Mouse (Mus musculus): Measurements from ENCODE around the gene Gm10322.

Gene Gm10322

DNA sequence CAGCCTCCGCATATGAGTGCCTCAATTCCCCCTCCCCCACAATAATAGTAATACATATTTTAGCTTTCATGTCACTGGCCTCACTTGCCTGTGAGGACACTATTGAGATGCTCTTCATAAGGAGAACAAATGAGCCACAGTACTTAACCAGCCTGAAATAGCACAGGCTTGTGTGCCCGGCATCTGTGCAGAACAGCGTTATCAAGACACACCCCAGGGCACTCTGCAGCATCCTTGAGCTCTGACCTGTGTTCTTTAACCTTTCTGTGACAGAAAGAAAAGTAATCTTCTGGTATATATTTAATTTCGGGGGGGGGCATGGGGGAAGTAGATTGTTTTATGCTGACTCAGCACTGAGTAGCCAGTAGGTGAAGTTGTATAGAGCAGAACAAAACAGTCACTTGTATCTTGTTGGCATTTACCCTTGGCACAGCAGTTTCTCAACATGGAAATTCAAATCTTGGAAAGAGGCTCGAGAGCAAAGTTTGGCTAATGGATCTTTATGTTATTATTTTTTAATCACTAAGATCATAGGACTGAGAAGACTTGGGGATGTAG, 31.0 kb downstream of the Gm10322 start:
- no peak for DNase-seq (ENCODE audit: low read depth, low spot score)

DNA sequence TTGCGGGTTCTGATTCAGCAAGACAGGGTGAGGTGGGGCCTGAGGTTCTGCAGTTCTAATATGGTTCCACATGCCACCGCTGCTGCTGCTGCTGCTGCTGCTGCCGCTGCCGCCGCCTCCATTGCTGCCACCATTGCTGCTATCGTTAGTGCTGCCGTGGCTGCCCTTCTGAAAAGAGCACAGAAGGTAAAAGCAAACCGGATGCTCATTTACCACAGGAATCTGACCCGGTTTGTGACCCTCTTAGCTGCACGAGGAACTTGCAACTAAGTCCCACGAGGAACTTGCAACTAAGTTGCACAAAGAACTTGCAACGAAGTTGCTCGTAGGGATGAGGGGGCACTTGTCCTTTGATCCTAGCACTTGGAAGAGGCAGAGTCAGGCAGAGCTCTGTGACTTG, 40.9 kb downstream of the Gm10322 start:
- no peak for DNase-seq (ENCODE audit: low read depth, low spot score)

- no peak for DNase-seq (ENCODE audit: low read depth, low spot score)
These were observed 48.9 kb downstream of the Gm10322 start for GRCm38 (mm10) chr10:59664765-59665164.

DNA sequence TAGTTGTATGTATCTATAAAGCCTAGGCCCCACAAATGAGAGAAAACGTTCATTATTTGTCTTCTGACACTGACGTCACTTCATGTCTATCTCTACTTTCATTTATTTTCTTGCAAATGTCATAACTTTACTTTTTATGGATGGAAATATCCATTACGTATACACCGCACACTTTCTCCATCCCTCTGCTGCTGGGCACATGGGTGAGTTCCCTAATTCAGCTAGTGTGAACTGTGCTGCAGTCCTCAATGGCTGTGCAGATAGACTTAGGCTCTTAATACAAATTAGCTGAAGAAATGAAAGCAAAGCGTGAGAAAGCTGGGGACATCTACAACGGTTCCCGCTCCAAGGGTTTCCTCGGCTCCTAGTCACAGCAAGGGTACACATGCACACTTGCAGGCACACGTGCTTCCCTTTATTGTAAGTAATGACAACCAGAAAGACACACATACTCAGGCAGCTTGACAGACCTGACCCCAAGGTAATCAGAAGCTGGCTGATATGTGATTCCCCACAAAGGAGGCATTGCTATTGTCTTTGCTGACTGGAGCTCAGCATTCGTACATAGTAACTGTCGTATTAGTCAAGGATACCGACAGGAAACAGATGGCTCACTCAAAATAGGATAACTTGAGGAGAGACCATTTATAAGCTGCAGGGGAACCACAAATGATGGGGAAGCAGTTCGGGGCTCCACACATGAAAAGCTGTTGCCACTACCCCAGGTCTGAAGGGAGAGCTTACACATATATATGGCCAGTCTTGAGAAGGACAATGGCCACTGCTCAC, 49.8 kb downstream of the Gm10322 start:
- no peak for DNase-seq (ENCODE audit: low read depth, low spot score)
